Mouse (Mus musculus) limb, embryonic 11.5 days (tissue): ENCODE data around the gene Igsf3. TPM values are rescaled to one million over a fixed set of nuclear protein-coding genes. Genes with fewer than 3 reads are reported as not detected.

Source experiments
- ATAC-seq: fragments of 200-750 bp; cut with Nextera tagmentation; 2 replicates; pipeline ENCODE4 v1.8.0; 2017; ENCODE audit warnings: low read depth; ENCODE audit not compliant: insufficient number of reproducible peaks, low FRiP score, low TSS enrichment
- DNase-seq: peaks from one replicate; pipeline ENCODE4 v3.0.0-alpha.2; 2015; ENCODE audit warnings: low spot score
- H3K27ac ChIP-seq: fragments of 300-500 bp; sonication (generic); replicated peaks from 2 replicates; pipeline ENCODE4 v1.5.1; 2014; ENCODE audit warnings: low read depth, mild to moderate bottlenecking, low read length
- H3K27me3 ChIP-seq: fragments of 300-500 bp; sonication (generic); 2 replicates; pipeline ENCODE4 v1.6.1; 2014; ENCODE audit warnings: mild to moderate bottlenecking, low read length, mixed read lengths; ENCODE audit not compliant: control insufficient read depth, insufficient read depth
- H3K36me3 ChIP-seq: fragments of 300-500 bp; sonication (generic); 2 replicates; pipeline ENCODE4 v1.6.1; 2014; ENCODE audit warnings: mild to moderate bottlenecking, low read length, moderate library complexity, mixed read lengths; ENCODE audit not compliant: control insufficient read depth, insufficient read depth
- H3K4me1 ChIP-seq: fragments of 300-500 bp; sonication (generic); 2 replicates; pipeline ENCODE4 v1.6.1; 2014; ENCODE audit warnings: low read length, mixed read lengths; ENCODE audit not compliant: control insufficient read depth, insufficient read depth
- H3K4me2 ChIP-seq: fragments of 300-500 bp; sonication (generic); 2 replicates; pipeline ENCODE4 v1.6.1; 2014; ENCODE audit warnings: low read depth, mild to moderate bottlenecking, moderate library complexity; ENCODE audit not compliant: severe bottlenecking
- H3K4me3 ChIP-seq: fragments of 300-500 bp; sonication (generic); 2 replicates; pipeline ENCODE4 v1.5.1; 2014; ENCODE audit warnings: low read depth, low read length
- H3K9ac ChIP-seq: fragments of 300-500 bp; sonication (generic); 2 replicates; pipeline ENCODE4 v1.6.1; 2014; ENCODE audit warnings: mild to moderate bottlenecking, low read length
- H3K9me3 ChIP-seq: fragments of 300-500 bp; sonication (generic); 2 replicates; pipeline ENCODE4 v1.6.1; 2016; ENCODE audit warnings: low read length; ENCODE audit not compliant: control insufficient read depth
- WGBS: fragments of 180-500 bp; shearing (Covaris S2); extraction: QIAGEN DNeasy Blood & Tissue Kit; methylation state at CpG from one replicate; pipeline ENCODE4 v1.1.7; 2014; 5-methylcytosine and 5-hydroxymethylcytosine counted together
- polyA plus RNA-seq: library from polyadenylated mRNA; unstranded; fragments of >200 nt; fragmentation: Nextera tagmentation; extraction: Ambion mirVana; gene quantifications from 2 replicates; pipeline ENCODE4 v1.2.1, GENCODE M21; 2014

The Igsf3 gene
- polyA plus RNA-seq, 1 experiment from 2014 or later: 60.1 TPM

DNA sequence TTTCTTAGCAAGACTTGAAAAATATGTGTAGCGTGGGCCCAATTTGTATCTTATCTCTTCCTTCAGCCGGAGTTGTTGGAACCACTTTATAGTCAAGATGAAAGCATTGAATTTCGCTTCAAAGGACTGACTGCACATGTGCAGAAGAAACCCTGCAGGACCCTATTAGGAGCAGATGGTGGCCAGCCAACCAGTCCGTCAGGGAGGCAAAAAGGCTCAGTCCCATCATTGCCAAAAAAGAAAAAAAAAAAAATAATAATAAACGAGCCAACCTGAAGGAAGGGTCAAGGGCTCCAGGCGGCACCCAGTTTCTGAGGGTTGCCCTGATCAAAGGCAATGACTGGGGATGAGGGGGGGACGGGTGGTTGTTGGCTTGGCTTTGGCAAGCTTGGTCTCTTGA, 83.7 kb downstream of the Igsf3 start:
- Histone ChIP-seq H3K36me3 (peaks cover 23% of the 10 kb centered on the region; the same call in 1 of the 2 replicates), H3K9ac (no peak overlapping the region), H3K27ac (no peak overlapping the region), H3K9me3 (no peaks in the 10 kb centered on the region; the same call in 1 of the 2 replicates), H3K4me3 (no peak overlapping the region), H3K4me2 (no peak overlapping the region), H3K27me3 (no peaks in the 10 kb centered on the region), H3K4me1 (no peaks in the 10 kb centered on the region)
- no peak for DNase-seq
- no peak for ATAC-seq
- WGBS: 37% methylated on average over 7 of the region's 7 CpGs

DNA sequence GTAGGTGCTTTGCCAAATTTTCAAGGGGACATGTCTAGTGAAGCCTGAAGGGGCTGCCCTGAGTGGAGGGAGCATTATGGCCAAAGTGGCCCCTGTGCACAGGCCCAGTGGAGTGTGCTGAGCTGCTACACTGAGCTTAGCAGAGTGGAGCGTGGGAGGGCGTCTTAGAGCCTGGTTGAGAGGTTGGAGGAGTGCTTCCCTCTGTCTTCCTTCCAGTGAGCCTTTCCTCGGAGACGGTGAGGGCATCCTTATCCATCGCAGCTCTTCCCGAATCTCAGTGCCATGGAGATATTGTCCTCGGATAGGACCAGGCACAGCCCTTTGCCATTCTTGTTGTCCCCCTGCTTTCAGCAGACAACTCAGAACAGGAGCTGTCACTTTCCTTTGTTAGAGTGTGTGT, 84.2 kb downstream of the Igsf3 start:
- Histone ChIP-seq H3K36me3 (peaks cover 23% of the 10 kb centered on the region; the same call in 1 of the 2 replicates), H3K27ac (no peak overlapping the region), H3K27me3 (no peaks in the 10 kb centered on the region), H3K9ac (no peak overlapping the region), H3K9me3 (no peaks in the 10 kb centered on the region; the same call in 1 of the 2 replicates), H3K4me3 (no peak overlapping the region), H3K4me1 (no peaks in the 10 kb centered on the region), H3K4me2 (no peak overlapping the region)
- DNase-seq (no peak), ATAC-seq (no peak)
- WGBS: 75% methylated on average over 7 of the region's 7 CpGs

DNA sequence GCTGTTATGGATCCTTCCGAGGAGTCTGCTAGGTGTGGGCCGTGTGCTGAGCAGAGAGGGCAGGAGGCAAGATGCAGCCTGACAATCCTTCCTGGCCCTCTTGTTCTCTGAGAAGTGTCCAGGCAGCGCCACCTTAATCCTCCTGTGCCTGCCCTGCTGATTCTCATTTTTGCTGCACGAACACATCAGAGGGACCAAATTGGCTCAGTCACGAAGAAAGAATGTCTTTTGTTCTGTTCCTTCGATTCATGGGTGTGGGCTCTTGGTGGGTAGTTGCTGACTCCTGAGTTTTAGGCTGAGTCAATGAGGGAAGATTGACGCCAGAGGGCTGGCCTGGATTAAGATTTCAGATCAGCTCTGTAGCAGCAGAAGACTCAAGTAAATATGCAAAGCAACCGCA, 84.9 kb downstream of the Igsf3 start:
- no peak for ATAC-seq
- Histone ChIP-seq H3K27ac (no peak overlapping the region), H3K9ac (0 out of 2 replicates have a peak overlapping the region, but pooled peaks have one; percentile 9), H3K4me2 (no peak overlapping the region), H3K4me3 (no peak overlapping the region), H3K4me1 (no peaks in the 10 kb centered on the region), H3K27me3 (no peaks in the 10 kb centered on the region), H3K36me3 (peaks cover 23% of the 10 kb centered on the region; the same call in 1 of the 2 replicates), H3K9me3 (no peaks in the 10 kb centered on the region; the same call in 1 of the 2 replicates)
- WGBS: 39% methylated on average over 8 of the region's 8 CpGs
- no peak for DNase-seq

DNA sequence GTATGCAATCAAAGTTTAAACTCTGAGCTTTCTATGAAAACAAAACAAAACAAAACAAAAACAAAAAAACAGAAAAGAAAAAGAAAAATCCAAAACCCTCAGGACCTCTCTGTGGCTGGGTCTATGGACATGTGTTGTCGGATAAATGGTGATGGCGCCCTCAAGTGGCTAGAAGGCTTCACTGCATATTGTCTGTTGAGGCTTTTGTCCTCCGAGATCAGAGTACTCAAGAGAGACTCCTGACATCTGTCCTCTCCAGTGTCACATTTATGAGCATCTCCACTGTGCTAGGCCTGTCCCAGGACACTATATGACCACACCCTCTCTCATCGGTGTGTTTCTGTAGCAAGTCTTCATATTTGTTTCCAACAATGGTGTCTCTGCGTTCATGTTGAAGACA, 85.4 kb downstream of the Igsf3 start:
- 26% methylated on average over 5 of the region's 5 CpGs for WGBS
- Histone ChIP-seq H3K36me3 (peaks cover 23% of the 10 kb centered on the region; the same call in 1 of the 2 replicates), H3K27me3 (no peaks in the 10 kb centered on the region), H3K4me1 (no peaks in the 10 kb centered on the region), H3K4me2 (no peak overlapping the region), H3K4me3 (no peak overlapping the region), H3K27ac (no peak overlapping the region), H3K9me3 (no peaks in the 10 kb centered on the region; the same call in 1 of the 2 replicates), H3K9ac (no peak overlapping the region)
- no peak for ATAC-seq
- peak; percentile 90 for DNase-seq

DNA sequence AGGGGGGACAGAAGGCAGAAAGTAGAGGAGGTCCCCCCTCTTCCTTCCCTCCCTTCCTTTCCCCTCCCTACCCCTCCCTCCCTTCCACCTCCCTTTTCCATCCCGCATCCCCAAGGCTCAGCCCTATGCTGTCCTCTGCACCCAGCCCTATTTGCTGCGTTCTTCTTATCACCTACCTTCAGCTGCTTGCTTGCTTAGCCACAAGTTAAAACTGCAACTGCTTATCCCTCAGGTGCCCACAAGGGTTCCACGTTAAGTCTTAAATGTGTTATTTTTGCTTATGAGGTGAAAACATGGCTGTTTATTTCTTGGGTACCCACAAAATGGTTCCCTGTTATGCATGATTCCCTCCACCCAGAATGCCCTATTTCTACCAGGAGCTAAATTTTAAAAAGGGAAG, 86.6 kb downstream of the Igsf3 start:
- Histone ChIP-seq H3K36me3 (peaks cover 11% of the 10 kb centered on the region; the same call in 1 of the 2 replicates), H3K4me1 (no peaks in the 10 kb centered on the region), H3K9me3 (no peaks in the 10 kb centered on the region; the same call in 1 of the 2 replicates), H3K9ac (no peak overlapping the region), H3K27me3 (no peaks in the 10 kb centered on the region), H3K27ac (no peak overlapping the region), H3K4me3 (no peak overlapping the region), H3K4me2 (no peak overlapping the region)
- 86% methylated on average over 3 of the region's 3 CpGs for WGBS
- ATAC-seq (no peak), DNase-seq (no peak)

DNA sequence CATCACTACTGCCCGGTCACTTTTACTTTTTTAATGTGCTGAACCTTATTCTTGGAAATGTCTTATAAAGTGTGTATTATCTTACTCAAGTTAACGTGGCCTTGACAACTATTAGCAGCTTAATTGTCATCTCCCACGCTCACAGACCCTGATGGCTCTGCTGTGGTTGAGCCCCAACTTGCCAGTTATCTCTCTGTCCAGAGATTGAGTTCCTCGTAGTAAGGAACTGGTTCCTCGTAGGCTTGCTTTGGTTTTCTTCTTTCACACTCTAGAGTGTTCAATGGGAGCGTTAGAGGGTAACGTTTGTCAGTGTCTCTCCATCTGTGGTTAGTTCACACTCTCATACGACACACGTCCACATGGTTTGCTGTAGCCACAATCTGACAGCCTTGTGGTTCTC, 92.8 kb downstream of the Igsf3 start:
- 93% methylated on average over 9 of the region's 9 CpGs for WGBS
- Histone ChIP-seq H3K36me3 (no peaks in the 10 kb centered on the region), H3K4me2 (no peak overlapping the region), H3K27ac (no peak overlapping the region), H3K27me3 (no peaks in the 10 kb centered on the region), H3K9me3 (no peaks in the 10 kb centered on the region), H3K9ac (no peak overlapping the region), H3K4me3 (no peak overlapping the region), H3K4me1 (peaks cover 6% of the 10 kb centered on the region)
- ATAC-seq (no peak), DNase-seq (no peak)

DNA sequence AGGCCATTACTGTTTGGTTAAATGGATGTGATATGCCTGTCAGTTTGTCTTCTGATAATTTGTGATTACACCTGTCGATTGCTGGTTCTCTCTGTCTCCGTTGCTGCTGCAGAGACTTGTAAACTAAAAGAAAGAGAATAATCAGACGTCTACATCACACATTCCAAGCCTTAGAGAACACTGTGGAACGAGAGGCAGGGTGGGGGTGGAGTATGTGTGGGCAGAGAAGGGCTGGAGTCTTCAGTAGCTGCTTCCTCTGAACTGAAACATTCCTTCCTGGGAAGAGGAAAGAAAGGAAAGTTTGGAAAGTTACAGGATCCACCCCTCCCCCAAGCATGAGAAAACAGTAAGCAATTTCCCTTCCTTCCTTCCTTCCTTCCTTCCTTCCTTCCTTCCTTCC, 95.0 kb downstream of the Igsf3 start:
- H3K36me3 ChIP-seq: no peaks in the 10 kb centered on the region
- ATAC-seq (no peak), DNase-seq (no peak)
- H3K9me3 ChIP-seq: no peaks in the 10 kb centered on the region
- no peak overlapping the region for H3K4me2 ChIP-seq
- no peak overlapping the region for H3K27ac ChIP-seq
- H3K4me1 ChIP-seq: peaks cover 6% of the 10 kb centered on the region
- WGBS: 37% methylated on average over 4 of the region's 4 CpGs
- H3K27me3 ChIP-seq: no peaks in the 10 kb centered on the region
- no peak overlapping the region for H3K4me3 ChIP-seq
- H3K9ac ChIP-seq: no peak overlapping the region

DNA sequence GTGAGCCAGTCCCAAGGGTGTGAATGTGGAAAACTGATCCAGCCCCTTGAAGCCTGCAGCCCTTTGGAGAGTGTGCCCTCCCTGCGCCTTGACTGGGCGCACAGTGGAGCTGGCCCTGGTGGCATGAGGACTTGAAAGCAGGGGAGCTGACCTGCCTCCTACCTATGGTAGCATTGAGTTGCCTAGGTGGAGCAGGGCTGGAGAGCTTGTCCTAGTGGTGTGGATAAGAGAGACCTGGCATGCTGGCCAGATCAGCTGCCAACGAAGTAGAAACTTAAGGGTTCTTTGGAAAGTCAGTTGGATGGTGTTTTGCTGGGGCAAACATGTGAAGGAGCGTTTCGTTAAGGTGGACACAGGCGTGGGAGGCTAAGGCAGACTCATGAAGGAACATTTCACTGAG, 105.1 kb downstream of the Igsf3 start:
- ATAC-seq (no peak), DNase-seq (no peak)
- Histone ChIP-seq H3K4me3 (no peak overlapping the region), H3K9ac (no peak overlapping the region), H3K27ac (no peak overlapping the region), H3K4me2 (no peak overlapping the region), H3K36me3 (no peaks in the 10 kb centered on the region), H3K27me3 (no peaks in the 10 kb centered on the region), H3K4me1 (0 out of 2 replicates have a peak, but pooled peaks cover under 1% of the 10 kb centered on the region), H3K9me3 (no peaks in the 10 kb centered on the region)
- WGBS: 94% methylated on average over 6 of the region's 6 CpGs
